Mouse (Mus musculus) embryo, embryonic 9.5 days (tissue): ENCODE data around the gene 9530077C05Rik.

ENCODE experiments used
- DNase-seq: peaks from one replicate; pipeline ENCODE4 v3.0.0-alpha.2; 2017; ENCODE audit errors: extremely low spot score

9530077C05Rik gene

GRCm38 (mm10) chr9:22457142-22457835 lies 46.0 kb downstream of the 9530077C05Rik start:
- no peak for DNase-seq

GRCm38 (mm10) chr9:22461946-22462345 lies 50.6 kb downstream of the 9530077C05Rik start:
- no peak for DNase-seq

- no peak for DNase-seq
These were observed 54.9 kb downstream of the 9530077C05Rik start for GRCm38 (mm10) chr9:22466212-22466611.

GRCm38 (mm10) chr9:22467371-22468169 lies 56.3 kb downstream of the 9530077C05Rik start:
- DNase-seq: no peak

GRCm38 (mm10) chr9:22468170-22468898 lies 57.0 kb downstream of the 9530077C05Rik start:
- DNase-seq: peak; percentile 88

DNA sequence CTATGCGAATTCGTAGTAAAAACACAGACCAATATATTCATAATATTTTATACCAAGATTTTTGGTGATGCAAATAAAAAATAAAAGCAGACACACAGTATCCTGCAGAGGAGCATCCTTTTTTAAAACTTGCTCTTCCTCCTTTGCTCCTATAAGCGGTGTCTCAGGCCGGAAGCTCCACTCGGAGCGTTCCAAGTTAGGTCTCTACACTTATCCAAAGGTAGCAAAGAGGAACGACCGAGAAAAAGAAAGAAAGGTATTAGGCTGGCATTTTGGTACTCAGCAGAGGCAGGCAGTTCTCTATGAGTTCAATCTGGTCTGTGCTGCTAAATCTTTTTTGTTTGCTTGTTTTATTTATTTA lies 57.6 kb downstream of the 9530077C05Rik start:
- no peak for DNase-seq

- DNase-seq: no peak
These were observed 58.3 kb downstream of the 9530077C05Rik start, which contains the start of gene Rp9 for GRCm38 (mm10) chr9:22469643-22470042. Rp9 (minus strand) TSS chr9:22469743.

DNA sequence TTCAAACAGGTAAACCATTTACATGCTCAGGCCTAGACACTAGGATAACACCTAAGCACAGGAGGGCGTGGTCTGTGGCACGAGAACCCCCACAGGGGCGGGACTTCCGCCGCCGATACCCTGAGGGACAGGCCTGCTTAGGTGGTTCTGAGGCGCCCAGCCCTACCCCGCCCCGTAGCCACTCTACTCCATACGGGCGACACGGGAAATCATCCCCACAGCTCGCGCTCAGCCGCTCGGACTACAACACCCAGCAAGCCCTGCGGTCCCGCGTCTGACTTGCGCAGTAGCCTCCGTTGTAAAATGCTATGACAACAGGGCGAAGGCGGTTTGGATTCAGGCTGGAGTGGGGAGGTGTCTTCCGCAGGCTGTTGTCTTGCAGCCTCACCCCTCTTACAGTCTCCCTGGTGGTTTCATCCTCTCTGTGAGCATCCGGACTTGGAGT lies 64.1 kb downstream of the 9530077C05Rik start, which contains the start of gene Bbs9:
Bbs9 (plus strand) TSS at position 292 of the 445 bp plus-strand sequence.
- peak; percentile 92 for DNase-seq

- peak; percentile 15 for DNase-seq
These were observed 65.0 kb downstream of the 9530077C05Rik start for GRCm38 (mm10) chr9:22476265-22476664.

DNA sequence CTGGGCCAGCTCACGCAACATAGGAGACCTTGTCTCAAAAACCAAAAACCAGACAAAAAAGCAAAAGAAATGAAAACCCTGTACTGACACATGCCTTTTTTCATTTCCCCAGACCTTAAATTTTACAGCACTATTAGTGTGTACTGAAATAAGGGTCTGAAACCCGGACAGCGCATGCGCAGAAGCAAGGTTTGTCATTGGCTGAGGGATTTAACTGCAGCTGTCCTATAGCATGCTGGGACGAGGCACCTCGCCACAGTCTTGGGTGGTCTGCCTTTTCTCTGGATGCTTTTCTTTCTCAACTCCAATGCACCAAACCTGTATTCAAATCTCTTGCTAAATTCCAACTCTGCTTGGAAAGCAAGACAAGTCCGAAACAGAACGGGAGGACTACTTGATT lies 67.6 kb downstream of the 9530077C05Rik start:
- no peak for DNase-seq

DNA sequence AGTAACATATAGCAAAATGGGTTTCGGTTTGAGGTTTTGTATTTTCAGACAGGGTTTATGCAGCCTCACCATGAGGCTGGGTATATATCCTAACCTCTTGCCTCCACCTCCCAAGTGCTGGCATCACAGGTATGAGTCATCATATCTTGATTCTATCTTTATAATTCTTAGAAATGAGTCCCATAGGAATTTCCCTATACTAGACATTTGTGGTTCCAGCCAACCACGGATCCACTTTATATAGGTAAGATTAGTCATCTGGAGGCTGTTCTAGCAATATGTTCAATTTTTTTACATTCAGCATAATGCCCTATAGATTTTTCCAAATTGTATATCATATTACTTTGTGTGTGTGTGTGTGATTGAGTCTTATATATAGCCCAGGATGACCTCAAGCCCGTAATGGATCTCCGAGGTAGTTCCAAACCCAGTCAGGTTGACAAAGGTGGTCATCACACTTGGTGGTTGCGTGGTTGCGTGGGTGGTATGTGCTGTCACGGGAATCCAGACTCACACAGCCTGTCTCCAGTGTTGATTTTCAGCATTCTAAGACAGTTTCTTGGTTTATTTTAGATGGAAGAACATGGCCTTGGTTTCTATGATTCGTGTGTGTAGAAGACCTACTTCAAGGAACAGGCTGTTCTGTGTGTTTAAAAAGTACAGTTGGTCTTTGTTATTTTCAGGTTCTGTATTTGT lies 72.7 kb downstream of the 9530077C05Rik start:
- no peak for DNase-seq

- DNase-seq: no peak
These were observed 73.4 kb downstream of the 9530077C05Rik start for GRCm38 (mm10) chr9:22484562-22485308.

GRCm38 (mm10) chr9:22486211-22486610 lies 74.9 kb downstream of the 9530077C05Rik start:
- DNase-seq: no peak

DNA sequence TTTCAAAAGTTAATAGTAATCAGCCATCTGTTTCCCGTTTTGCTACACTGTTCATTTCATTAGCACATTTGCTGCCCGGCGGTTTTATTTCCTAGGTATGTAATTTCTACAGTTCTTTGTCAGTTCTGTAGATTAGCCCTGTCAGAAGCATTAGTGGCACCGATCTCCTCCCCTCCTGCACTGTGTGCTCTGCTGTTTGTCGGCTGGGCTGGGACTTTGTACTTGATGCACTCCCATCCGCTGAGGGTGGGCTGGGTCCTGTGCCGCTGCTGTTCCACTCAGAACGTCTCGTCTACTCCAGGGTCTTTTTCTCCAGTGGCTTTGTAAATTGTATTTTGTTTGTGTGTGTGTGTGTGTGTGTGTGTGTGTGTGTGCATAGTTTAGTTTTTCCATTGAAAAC lies 77.7 kb downstream of the 9530077C05Rik start:
- DNase-seq: no peak
